Mouse (Mus musculus) heart, postnatal 0 days (tissue): ENCODE data around the gene Serpini2. TPM values are rescaled to one million over a fixed set of nuclear protein-coding genes. Genes with fewer than 3 reads are reported as not detected.

Source experiments
- ATAC-seq: fragments of 200-750 bp; cut with Nextera tagmentation; 2 replicates; pipeline ENCODE4 v1.8.0; 2017; ENCODE audit warnings: low read depth, moderate number of reproducible peaks, moderate library complexity; ENCODE audit not compliant: insufficient read depth
- DNase-seq: peaks from one replicate; pipeline ENCODE4 v3.0.0-alpha.2; 2016; ENCODE audit warnings: low spot score
- H3K27ac ChIP-seq: fragments of 300-500 bp; sonication (generic); 2 replicates; pipeline ENCODE4 v1.5.1; 2014; ENCODE audit warnings: low read depth, mild to moderate bottlenecking
- H3K27me3 ChIP-seq: fragments of 300-500 bp; sonication (generic); 2 replicates; pipeline ENCODE4 v1.6.1; 2014; ENCODE audit warnings: low read length, mixed read lengths; ENCODE audit not compliant: control insufficient read depth, insufficient read depth
- H3K36me3 ChIP-seq: fragments of 300-500 bp; sonication (generic); replicated peaks from 2 replicates; pipeline ENCODE4 v1.6.1; 2014; ENCODE audit warnings: low read length, mixed read lengths; ENCODE audit not compliant: control insufficient read depth, insufficient read depth
- H3K4me1 ChIP-seq: fragments of 300-500 bp; sonication (generic); 2 replicates; pipeline ENCODE4 v1.6.1; 2014; ENCODE audit warnings: antibody characterized with exemption; ENCODE audit not compliant: control insufficient read depth, insufficient read depth
- H3K4me2 ChIP-seq: fragments of 300-500 bp; sonication (generic); 2 replicates; pipeline ENCODE4 v1.6.1; 2014; ENCODE audit warnings: low read depth, mild to moderate bottlenecking, low read length, moderate library complexity
- H3K4me3 ChIP-seq: fragments of 300-500 bp; sonication (generic); 2 replicates; pipeline ENCODE4 v1.5.1; 2014; ENCODE audit warnings: low read depth, low read length
- H3K9ac ChIP-seq: fragments of 300-500 bp; sonication (generic); replicated peaks from 2 replicates; pipeline ENCODE4 v1.6.1; 2014; ENCODE audit warnings: low read depth, low read length, mixed read lengths
- H3K9me3 ChIP-seq: fragments of 300-500 bp; sonication (generic); replicated peaks from 2 replicates; pipeline ENCODE4 v1.6.1; 2016; ENCODE audit warnings: low read length; ENCODE audit not compliant: control insufficient read depth
- CTCF ChIP-seq: IDR thresholded peaks from 2 replicates; pipeline ENCODE4 v1.5.1; 2016; ENCODE audit warnings: antibody characterized with exemption, control low read depth, low read depth
- EP300 ChIP-seq: IDR thresholded peaks from 2 replicates; pipeline ENCODE4 v1.6.1; 2016; ENCODE audit warnings: antibody characterized with exemption, low read depth
- WGBS: fragments of 180-500 bp; shearing (Covaris S2); extraction: QIAGEN DNeasy Blood & Tissue Kit; methylation state at CpG from one replicate; pipeline ENCODE4 v1.1.7; 2014; 5-methylcytosine and 5-hydroxymethylcytosine counted together
- polyA plus RNA-seq: library from polyadenylated mRNA; unstranded; fragments of >200 nt; fragmentation: Nextera tagmentation; extraction: Ambion mirVana; gene quantifications from 2 replicates; pipeline ENCODE4 v1.2.1, GENCODE M21; 2015
- total RNA-seq: library from RNA; depleted of rRNA; stranded (reverse); fragments of >200 nt; gene quantifications from 2 replicates; pipeline ENCODE4 v1.2.3, GENCODE M21; 2014; ENCODE audit warnings: low replicate concordance

Gene Serpini2
- total and polyA plus RNA-seq, 2 experiments from 2014 or later = not detected

GRCm38 (mm10) chr3:75297758-75298111, 27.9 kb upstream of the Serpini2 start:
- no peak overlapping the region for H3K4me2 ChIP-seq
- ATAC-seq = no peak
- 23% methylated on average over 3 of the region's 3 CpGs for WGBS
- H3K36me3 ChIP-seq = no peaks in the 10 kb centered on the region
- no peak overlapping the region for H3K9ac ChIP-seq
- no peaks in the 10 kb centered on the region for H3K9me3 ChIP-seq
- H3K27me3 ChIP-seq = no peaks in the 10 kb centered on the region
- no peak overlapping the region for H3K27ac ChIP-seq
- DNase-seq = no peak
- no peak for TF ChIP-seq EP300
- no peak for TF ChIP-seq CTCF
- H3K4me3 ChIP-seq = no peak overlapping the region
- H3K4me1 ChIP-seq = no peaks in the 10 kb centered on the region

GRCm38 (mm10) chr3:75297026-75297757, 27.3 kb upstream of the Serpini2 start:
- no peak overlapping the region for H3K4me3 ChIP-seq
- ATAC-seq (no peak), DNase-seq (no peak)
- H3K9me3 ChIP-seq = no peaks in the 10 kb centered on the region
- no peaks in the 10 kb centered on the region for H3K27me3 ChIP-seq
- H3K4me1 ChIP-seq = no peaks in the 10 kb centered on the region
- H3K9ac ChIP-seq = no peak overlapping the region
- no peak for TF ChIP-seq EP300
- TF ChIP-seq CTCF = no peak
- H3K4me2 ChIP-seq = no peak overlapping the region
- no peaks in the 10 kb centered on the region for H3K36me3 ChIP-seq
- no peak overlapping the region for H3K27ac ChIP-seq
- 39% methylated on average over 2 of the region's 2 CpGs for WGBS

- no peaks in the 10 kb centered on the region for H3K27me3 ChIP-seq
- H3K9me3 ChIP-seq = no peaks in the 10 kb centered on the region
- no peak overlapping the region for H3K4me3 ChIP-seq
- no peak overlapping the region for H3K27ac ChIP-seq
- H3K9ac ChIP-seq = no peak overlapping the region
- no peaks in the 10 kb centered on the region for H3K36me3 ChIP-seq
- H3K4me1 ChIP-seq = no peaks in the 10 kb centered on the region
- DNase-seq (no peak), ATAC-seq (no peak)
- TF ChIP-seq EP300 (no peak), CTCF (no peak)
- H3K4me2 ChIP-seq = no peak overlapping the region
- 78% methylated on average over 2 of the region's 2 CpGs for WGBS
These were observed 23.4 kb upstream of the Serpini2 start for GRCm38 (mm10) chr3:75293243-75293642.

GRCm38 (mm10) chr3:75277455-75277854, 7.6 kb upstream of the Serpini2 start:
- H3K9me3 ChIP-seq = no peaks in the 10 kb centered on the region
- DNase-seq = no peak
- H3K4me1 ChIP-seq = 0 out of 2 replicates have a peak, but pooled peaks cover 5% of the 10 kb centered on the region
- TF ChIP-seq CTCF = no peak
- no peak for TF ChIP-seq EP300
- no peak overlapping the region for H3K9ac ChIP-seq
- H3K27me3 ChIP-seq = no peaks in the 10 kb centered on the region
- H3K27ac ChIP-seq = no peak overlapping the region
- no peak for ATAC-seq
- H3K4me3 ChIP-seq = no peak overlapping the region
- H3K36me3 ChIP-seq = no peaks in the 10 kb centered on the region
- no peak overlapping the region for H3K4me2 ChIP-seq
- 71% methylated on average over 4 of the region's 4 CpGs for WGBS

GRCm38 (mm10) chr3:75276522-75276921, 6.6 kb upstream of the Serpini2 start:
- H3K9ac ChIP-seq = no peak overlapping the region
- no peaks in the 10 kb centered on the region for H3K27me3 ChIP-seq
- no peak overlapping the region for H3K4me2 ChIP-seq
- no peak for DNase-seq
- no peaks in the 10 kb centered on the region for H3K9me3 ChIP-seq
- H3K4me3 ChIP-seq = no peak overlapping the region
- H3K4me1 ChIP-seq = 0 out of 2 replicates have a peak, but pooled peaks cover 5% of the 10 kb centered on the region
- no peak for TF ChIP-seq CTCF
- H3K27ac ChIP-seq = no peak overlapping the region
- whole genome bisulfite sequencing = 84% methylated on average over 3 of the region's 3 CpGs
- ATAC-seq = no peak
- H3K36me3 ChIP-seq = no peaks in the 10 kb centered on the region

GRCm38 (mm10) chr3:75275127-75275526, 5.2 kb upstream of the Serpini2 start:
- no peak overlapping the region for H3K27ac ChIP-seq
- ATAC-seq = no peak

More at GRCm38 (mm10) chr3:75275127-75275526, 5.2 kb upstream of the Serpini2 start:
- H3K4me1 ChIP-seq = 0 out of 2 replicates have a peak, but pooled peaks cover 5% of the 10 kb centered on the region
- TF ChIP-seq CTCF (no peak), EP300 (no peak)
- no peak overlapping the region for H3K4me2 ChIP-seq
- H3K9me3 ChIP-seq = no peaks in the 10 kb centered on the region
- DNase-seq = peak; percentile 15
- no peaks in the 10 kb centered on the region for H3K36me3 ChIP-seq
- H3K9ac ChIP-seq = no peak overlapping the region
- no peak overlapping the region for H3K4me3 ChIP-seq
- H3K27me3 ChIP-seq = no peaks in the 10 kb centered on the region
